Comparison of ENCODE assay signal across 10 mouse cellular contexts in genomic region chr11:55323854-55324253, GRCm38 (mm10). TPM values are rescaled to one million over a fixed set of nuclear protein-coding genes. Genes with fewer than 3 reads are reported as not detected.
DNase-seq lines count a peak whose midpoint lies in the region; ATAC-seq and TF ChIP-seq lines count a peak whose summit lies in the region.
"Had no signal": no experiment of that assay in that cellular context is flagged by ENCODE, and none has a peak within 500 bp of the region (broad histone marks: within the 10 kb centered on the region; RNA-seq: fewer than 3 reads in every experiment).

No protein-coding gene starts in this region.

- peak; percentile 79 for DNase-seq in midbrain, postnatal 0 days (ENCODE audit: low spot score)
- peak; percentile 88 to 92 for DNase-seq in cerebellum, postnatal 25 days
- peak; percentile 23 for DNase-seq in left cerebral cortex, adult 11 months (ENCODE audit: low spot score)
- DNase-seq in telencephalon, adult 2 months (ENCODE audit: low read depth, low spot score) = peak; percentile 58
- no peak for DNase-seq in urinary bladder, adult 18-20 months (ENCODE audit: low spot score in 2 of 2)
- DNase-seq in liver, embryonic 11.5 days (ENCODE audit: low spot score) = no peak

- no peak for TF ChIP-seq CTCF in midbrain, postnatal 0 days (IDR thresholded peaks at IDR 0.05)

- no peak overlapping the region for H3K4me3 ChIP-seq in midbrain, postnatal 0 days (ENCODE audit: low read depth, low read length)
- H3K4me3 ChIP-seq in midbrain, embryonic 15.5 days = no peak overlapping the region
- no peak overlapping the region for H3K4me3 ChIP-seq in liver, embryonic 11.5 days (ENCODE audit: low read depth, low read length)
- H3K4me3 ChIP-seq in intestine, embryonic 16.5 days (ENCODE audit: low read length) = no peak overlapping the region
- H3K4me3 ChIP-seq: limb, embryonic 12.5 days; midbrain, embryonic 12.5 days had no signal

- no peak for ATAC-seq in midbrain, postnatal 0 days (ENCODE audit: low FRiP score)
- no peak for ATAC-seq in midbrain, embryonic 15.5 days (replicated peaks)
- no peak for ATAC-seq in liver, embryonic 11.5 days (replicated peaks; ENCODE audit: low FRiP score)
- ATAC-seq in intestine, embryonic 16.5 days = no peak

- H3K36me3 ChIP-seq in midbrain, postnatal 0 days (ENCODE audit: insufficient read depth, low read length) = no peaks in the 10 kb centered on the region
- no peaks in the 10 kb centered on the region for H3K36me3 ChIP-seq in midbrain, embryonic 15.5 days (replicated peaks)
- H3K36me3 ChIP-seq in liver, embryonic 11.5 days (ENCODE audit: control insufficient read depth, insufficient read depth, low read length) = no peaks in the 10 kb centered on the region
- no peaks in the 10 kb centered on the region for H3K36me3 ChIP-seq in intestine, embryonic 16.5 days (ENCODE audit: control insufficient read depth, insufficient read depth, low read length)
- H3K36me3 ChIP-seq: limb, embryonic 12.5 days; midbrain, embryonic 12.5 days had no signal

- no peaks in the 10 kb centered on the region for H3K4me1 ChIP-seq in midbrain, postnatal 0 days (ENCODE audit: insufficient read depth, low read length)
- no peaks in the 10 kb centered on the region for H3K4me1 ChIP-seq in midbrain, embryonic 15.5 days
- no peaks in the 10 kb centered on the region for H3K4me1 ChIP-seq in liver, embryonic 11.5 days (replicated peaks; ENCODE audit: control insufficient read depth, insufficient read depth, low read length)
- no peaks in the 10 kb centered on the region for H3K4me1 ChIP-seq in intestine, embryonic 16.5 days (ENCODE audit: control insufficient read depth, insufficient read depth, low read length)

- no peaks in the 10 kb centered on the region for H3K27me3 ChIP-seq in midbrain, postnatal 0 days (ENCODE audit: insufficient read depth, low read length)
- H3K27me3 ChIP-seq in midbrain, embryonic 15.5 days (replicated peaks) = no peaks in the 10 kb centered on the region
- H3K27me3 ChIP-seq in liver, embryonic 11.5 days (replicated peaks; ENCODE audit: control insufficient read depth, insufficient read depth, low read length) = no peaks in the 10 kb centered on the region; the same call in 1 of the 2 replicates
- H3K27me3 ChIP-seq in intestine, embryonic 16.5 days (replicated peaks; ENCODE audit: control insufficient read depth, insufficient read depth, low read length) = no peaks in the 10 kb centered on the region
- H3K27me3 ChIP-seq: limb, embryonic 12.5 days; midbrain, embryonic 12.5 days had no signal

- no peak overlapping the region for H3K4me2 ChIP-seq in midbrain, postnatal 0 days (ENCODE audit: low read depth, low read length, poor library complexity, severe bottlenecking)
- H3K4me2 ChIP-seq in midbrain, embryonic 15.5 days = no peak overlapping the region
- no peak overlapping the region for H3K4me2 ChIP-seq in liver, embryonic 11.5 days
- H3K4me2 ChIP-seq in intestine, embryonic 16.5 days (ENCODE audit: low read depth, low read length) = no peak overlapping the region
- H3K4me2 ChIP-seq: limb, embryonic 12.5 days; midbrain, embryonic 12.5 days had no signal

- no peak overlapping the region for H3K27ac ChIP-seq in midbrain, postnatal 0 days (ENCODE audit: low read depth, low read length)
- no peak overlapping the region for H3K27ac ChIP-seq in midbrain, embryonic 15.5 days
- no peak overlapping the region for H3K27ac ChIP-seq in liver, embryonic 11.5 days (ENCODE audit: low read depth, low read length)
- H3K27ac ChIP-seq in intestine, embryonic 16.5 days (ENCODE audit: low read length) = no peak overlapping the region
- H3K27ac ChIP-seq: limb, embryonic 12.5 days; midbrain, embryonic 12.5 days had no signal

- no peak overlapping the region for H3K9ac ChIP-seq in midbrain, postnatal 0 days (replicated peaks; ENCODE audit: low read length, poor library complexity, severe bottlenecking)
- no peak overlapping the region for H3K9ac ChIP-seq in midbrain, embryonic 15.5 days
- no peak overlapping the region for H3K9ac ChIP-seq in liver, embryonic 11.5 days (ENCODE audit: low read depth, low read length)
- H3K9ac ChIP-seq in intestine, embryonic 16.5 days (ENCODE audit: low read depth, low read length) = no peak overlapping the region
- H3K9ac ChIP-seq: limb, embryonic 12.5 days; midbrain, embryonic 12.5 days had no signal

- WGBS in midbrain, postnatal 0 days = 75% methylated on average over 8 of the region's 8 CpGs
- 70% methylated on average over 8 of the region's 8 CpGs for WGBS in midbrain, embryonic 15.5 days
- 72% methylated on average over 8 of the region's 8 CpGs for WGBS in liver, embryonic 11.5 days
- 64% methylated on average over 8 of the region's 8 CpGs for WGBS in intestine, embryonic 16.5 days

- no peaks in the 10 kb centered on the region for H3K9me3 ChIP-seq in midbrain, postnatal 0 days (ENCODE audit: low read length)
- H3K9me3 ChIP-seq in midbrain, embryonic 15.5 days = no peaks in the 10 kb centered on the region
- no peaks in the 10 kb centered on the region for H3K9me3 ChIP-seq in liver, embryonic 11.5 days (ENCODE audit: control insufficient read depth, low read length)
- H3K9me3 ChIP-seq in intestine, embryonic 16.5 days (ENCODE audit: control insufficient read depth, low read length) = no peaks in the 10 kb centered on the region
- H3K9me3 ChIP-seq: limb, embryonic 12.5 days; midbrain, embryonic 12.5 days had no signal

RNA-seq across cellular contexts. Expression of gene Fat2, which starts 12.5 kb away (rescaled TPM):
- total RNA-seq in midbrain, postnatal 0 days (2014; rRNA removed) = 1.1 and 4.2 TPM in 2 replicates
- 0.04 TPM in 2 replicates for polyA plus RNA-seq in midbrain, postnatal 0 days (2015; fragmentation: Nextera tagmentation; extraction: Ambion mirVana)
- 0.09 and 0.12 TPM in 2 replicates for polyA plus RNA-seq in midbrain, embryonic 15.5 days (2015; fragmentation: Nextera tagmentation; extraction: Ambion mirVana)
- polyA plus RNA-seq in liver, embryonic 11.5 days (2014; fragmentation: Nextera tagmentation; extraction: Ambion mirVana) = not detected in 2 replicates
- 0.04 and 0.05 TPM in 2 replicates for polyA plus RNA-seq in intestine, embryonic 16.5 days (2015; fragmentation: Nextera tagmentation; extraction: Ambion mirVana)

Comparison
In these comparisons a context has a peak if more than half of its experiments do, and no peak if none do; other contexts are left out.
1. DNase-seq: peak in midbrain, postnatal 0 days (single experiment), cerebellum, postnatal 25 days (2 of 2), left cerebral cortex, adult 11 months (single experiment) and telencephalon, adult 2 months (single experiment); none in urinary bladder, adult 18-20 months (0 of 2) and liver, embryonic 11.5 days (single experiment).